Mouse (Mus musculus) megakaryocyte, embryonic 14.5 days (primary cell): ENCODE data around the gene Stxbp5.

Experiments
- FLI1 ChIP-seq: IDR thresholded peaks from 2 replicates; pipeline ENCODE4 v1.6.1; 2012; ENCODE audit warnings: low read length, inconsistent platforms, mixed read lengths
- GATA1 ChIP-seq: IDR thresholded peaks from 3 replicates; pipeline ENCODE4 v1.6.1; 2012; ENCODE audit warnings: mixed read lengths, low read length, inconsistent platforms, borderline replicate concordance

GRCm38 (mm10) chr10:9718086-9718485 lies 182.8 kb downstream of the Stxbp5 start:
- TF ChIP-seq GATA1 (no peak), FLI1 (no peak)
